Mouse (Mus musculus): ENCODE results near the gene Nub1. TPM values are rescaled to one million over a fixed set of nuclear protein-coding genes. Genes with fewer than 3 reads are reported as not detected.
"Not testable (repeated sequence)": the region's sequence is repeated elsewhere in the genome, so short reads cannot be mapped to it uniquely, and the experiment has no call there.

Gene Nub1
- polyA plus RNA-seq, 1 experiment from 2014 or later = 45.6 TPM

- H3K4me3 ChIP-seq (replicated peaks) = no peak overlapping the region
- H3K9me3 ChIP-seq (replicated peaks) = no peaks in the 10 kb centered on the region
- no peak overlapping the region for H3K4me2 ChIP-seq
- no peak for ATAC-seq (ENCODE audit: low FRiP score)
- no peaks in the 10 kb centered on the region for H3K36me3 ChIP-seq
- peaks cover 3% of the 10 kb centered on the region for H3K4me1 ChIP-seq
- WGBS = 21% methylated on average over 2 of the region's 2 CpGs
- H3K9ac ChIP-seq (replicated peaks) = no peak overlapping the region
- H3K27ac ChIP-seq (replicated peaks) = no peak overlapping the region
- peaks cover 6% of the 10 kb centered on the region; the same call in 1 of the 2 replicates for H3K27me3 ChIP-seq (replicated peaks)
Observed at GRCm38 (mm10) chr5:24657113-24657512, 28.2 kb upstream of the Nub1 start.

DNA sequence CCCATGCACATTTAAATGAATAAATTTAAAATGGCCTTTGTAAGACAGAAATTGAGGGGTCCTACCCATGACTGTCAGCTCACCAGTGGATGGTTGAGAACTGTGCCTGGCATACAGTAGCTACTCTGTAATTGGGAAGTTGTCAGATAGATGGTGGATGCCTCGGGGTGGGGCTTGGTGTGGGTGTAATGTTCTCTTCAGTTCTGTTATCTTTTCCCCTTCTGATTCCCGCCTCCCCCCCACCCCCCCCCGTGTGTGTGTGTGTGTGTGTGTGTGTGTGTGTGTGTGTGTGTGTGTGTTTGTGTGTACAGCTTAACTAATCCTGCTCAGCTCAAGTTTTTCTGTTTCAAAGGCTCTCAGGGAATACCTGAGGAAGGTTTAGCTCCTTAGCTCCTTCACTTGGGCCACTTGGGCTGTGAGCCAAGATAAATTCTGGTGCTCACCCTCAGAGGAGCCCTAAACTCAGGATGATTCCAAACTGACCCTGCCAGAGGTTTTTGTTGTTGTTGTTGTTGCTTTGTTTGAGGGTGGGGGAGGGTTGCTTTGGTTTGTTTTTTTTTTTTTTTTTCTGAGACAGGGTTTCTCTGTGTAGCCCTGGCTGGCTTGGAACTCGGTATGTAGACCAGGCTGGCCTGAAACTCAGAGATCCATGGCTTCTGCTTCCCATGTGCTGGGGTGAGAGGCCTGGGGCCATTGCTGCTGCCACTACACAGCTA lies 25.5 kb upstream of the Nub1 start:
- H3K4me1 ChIP-seq = no peaks in the 10 kb centered on the region
- H3K27ac ChIP-seq (replicated peaks) = no peak overlapping the region
- no peak overlapping the region for H3K4me2 ChIP-seq
- H3K27me3 ChIP-seq (replicated peaks) = no peaks in the 10 kb centered on the region
- WGBS = 82% methylated on average over 4 of the region's 4 CpGs
- H3K9me3 ChIP-seq (replicated peaks) = no peaks in the 10 kb centered on the region
- H3K9ac ChIP-seq (replicated peaks) = no peak overlapping the region
- no peak overlapping the region for H3K4me3 ChIP-seq (replicated peaks)
- no peaks in the 10 kb centered on the region for H3K36me3 ChIP-seq
- no peak for ATAC-seq (ENCODE audit: low FRiP score)

GRCm38 (mm10) chr5:24661457-24661856 lies 23.9 kb upstream of the Nub1 start:
- Histone ChIP-seq H3K27ac (replicated peaks) (no peak overlapping the region), H3K36me3 (no peaks in the 10 kb centered on the region), H3K4me1 (no peaks in the 10 kb centered on the region), H3K4me2 (no peak overlapping the region), H3K9ac (replicated peaks) (no peak overlapping the region), H3K4me3 (replicated peaks) (no peak overlapping the region), H3K27me3 (replicated peaks) (no peaks in the 10 kb centered on the region), H3K9me3 (replicated peaks) (no peaks in the 10 kb centered on the region)
- WGBS = 86% methylated on average over 6 of the region's 6 CpGs
- no peak for ATAC-seq (ENCODE audit: low FRiP score)

DNA sequence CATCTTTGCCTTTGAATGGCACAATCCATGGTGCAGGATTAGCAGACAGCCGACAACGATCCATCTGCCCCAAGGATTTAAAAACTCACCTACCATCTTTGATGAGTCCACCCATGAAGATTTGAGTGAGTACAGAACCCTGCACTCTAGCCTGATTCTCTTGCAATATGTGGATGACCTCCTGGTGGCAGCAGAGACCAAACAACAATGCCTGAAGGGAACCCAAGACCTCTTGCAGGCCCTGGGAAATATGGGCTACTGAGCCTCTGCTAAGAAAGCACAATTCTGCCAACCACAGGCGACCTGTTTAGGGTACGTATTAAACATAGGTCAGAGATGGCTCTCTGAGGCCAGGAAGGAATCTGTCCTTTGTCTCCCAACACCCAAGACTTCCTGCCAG lies 11.1 kb upstream of the Nub1 start:
- Histone ChIP-seq H3K4me2 (no peak overlapping the region), H3K27ac (replicated peaks) (no peak overlapping the region), H3K36me3 (no peaks in the 10 kb centered on the region), H3K4me1 (no peaks in the 10 kb centered on the region), H3K27me3 (replicated peaks) (no peaks in the 10 kb centered on the region), H3K9me3 (replicated peaks) (no peaks in the 10 kb centered on the region), H3K9ac (replicated peaks) (no peak overlapping the region), H3K4me3 (replicated peaks) (no peak overlapping the region)
- peak; percentile 72 for ATAC-seq (ENCODE audit: low FRiP score)
- 37% methylated on average over 4 of the region's 4 CpGs for WGBS

GRCm38 (mm10) chr5:24681436-24681835 lies 3.9 kb upstream of the Nub1 start:
- WGBS = 48% methylated on average over 1 of the region's 1 CpGs

DNA sequence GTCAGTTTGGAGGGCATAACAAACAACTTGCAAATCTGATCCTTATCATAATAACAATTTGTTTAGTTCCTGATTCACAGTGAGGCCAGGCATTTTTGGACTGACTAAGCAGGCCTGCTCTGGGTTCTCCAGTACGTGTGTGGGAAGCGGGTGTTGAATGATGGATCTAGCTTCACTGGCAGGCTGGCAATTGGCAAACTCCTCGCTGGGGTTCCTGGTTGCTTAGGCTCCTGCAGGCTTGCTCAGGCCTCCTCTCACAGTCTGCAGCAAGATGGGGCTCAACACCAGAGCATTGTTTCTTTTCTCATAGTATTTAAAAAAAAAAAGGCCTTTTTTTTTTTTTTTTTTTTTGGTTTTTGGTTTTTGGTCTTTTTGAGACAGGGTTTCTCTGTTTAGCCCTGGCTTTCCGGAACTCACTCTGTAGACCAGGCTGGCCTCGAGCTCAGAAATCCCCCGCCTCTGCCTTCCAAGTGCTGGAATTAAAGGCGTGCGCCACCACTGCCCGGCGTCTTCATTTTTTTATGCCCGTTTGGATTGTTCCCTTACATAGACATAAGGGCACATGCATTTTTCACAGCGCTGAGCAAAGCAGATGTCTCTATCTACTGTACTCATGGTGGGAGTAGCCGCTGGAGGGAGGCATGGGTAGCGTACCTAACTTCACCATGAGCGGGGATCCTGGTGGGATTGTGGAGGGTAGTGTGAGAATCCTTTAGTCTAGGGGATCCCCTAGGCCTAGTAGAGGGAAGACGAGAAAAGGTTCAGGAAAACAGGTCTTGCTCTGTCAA lies 560 bp upstream of the Nub1 start:
- peak; percentile 45 for ATAC-seq (ENCODE audit: low FRiP score)
- 26% methylated on average over 16 of the region's 16 CpGs for WGBS

More at GRCm38 (mm10) chr5:24681436-24681835, 3.9 kb upstream of the Nub1 start:
- Histone ChIP-seq H3K27ac (replicated peaks) (no peak overlapping the region), H3K4me1 (peaks cover 9% of the 10 kb centered on the region), H3K36me3 (no peaks in the 10 kb centered on the region), H3K4me3 (replicated peaks) (no peak overlapping the region), H3K9ac (replicated peaks) (no peak overlapping the region), H3K9me3 (replicated peaks) (no peaks in the 10 kb centered on the region), H3K27me3 (replicated peaks) (no peaks in the 10 kb centered on the region), H3K4me2 (no peak overlapping the region)
- no peak for ATAC-seq (ENCODE audit: low FRiP score)

DNA sequence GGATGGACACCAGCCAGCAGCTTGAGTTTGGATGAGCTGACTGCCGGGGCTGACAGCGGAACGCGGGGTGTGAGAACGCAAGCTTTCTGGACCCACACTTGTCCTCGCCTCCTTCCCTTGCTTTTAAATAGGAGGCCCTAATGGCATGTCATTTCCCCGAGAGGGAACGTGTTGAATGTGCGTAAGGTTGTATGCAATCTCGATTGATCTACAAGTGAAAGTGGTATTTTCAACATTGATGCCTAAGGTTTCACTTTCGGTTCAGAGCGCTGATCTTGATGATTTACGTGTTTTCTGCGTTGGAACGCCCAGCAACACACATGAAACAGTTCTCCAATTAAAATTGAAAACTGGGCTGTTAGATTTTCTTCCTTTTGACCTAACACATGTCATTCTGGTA lies 844 bp downstream of the Nub1 start:
- Histone ChIP-seq H3K27ac (replicated peaks) (peak overlapping the region; percentile 94), H3K4me1 (peaks cover 23% of the 10 kb centered on the region), H3K27me3 (replicated peaks) (no peaks in the 10 kb centered on the region), H3K4me3 (replicated peaks) (peak overlapping the region; percentile 88), H3K4me2 (peak overlapping the region; percentile 69), H3K9me3 (replicated peaks) (no peaks in the 10 kb centered on the region), H3K9ac (replicated peaks) (peak overlapping the region; percentile 76), H3K36me3 (peaks cover 18% of the 10 kb centered on the region)
- whole genome bisulfite sequencing = under 1% methylated on average over 15 of the region's 15 CpGs
- ATAC-seq (ENCODE audit: low FRiP score) = peak; percentile 12

More for the DNA sequence above, 560 bp upstream of the Nub1 start:
- Histone ChIP-seq H3K36me3 (peaks cover 6% of the 10 kb centered on the region; the same call in 1 of the 2 replicates), H3K9ac (replicated peaks) (peak overlapping the region; percentile 51), H3K4me1 (peaks cover 23% of the 10 kb centered on the region), H3K4me3 (replicated peaks) (peak overlapping the region; percentile 88), H3K4me2 (peak overlapping the region; percentile 69), H3K27ac (replicated peaks) (peak overlapping the region; percentile 94), H3K9me3 (replicated peaks) (no peaks in the 10 kb centered on the region), H3K27me3 (replicated peaks) (no peaks in the 10 kb centered on the region)

DNA sequence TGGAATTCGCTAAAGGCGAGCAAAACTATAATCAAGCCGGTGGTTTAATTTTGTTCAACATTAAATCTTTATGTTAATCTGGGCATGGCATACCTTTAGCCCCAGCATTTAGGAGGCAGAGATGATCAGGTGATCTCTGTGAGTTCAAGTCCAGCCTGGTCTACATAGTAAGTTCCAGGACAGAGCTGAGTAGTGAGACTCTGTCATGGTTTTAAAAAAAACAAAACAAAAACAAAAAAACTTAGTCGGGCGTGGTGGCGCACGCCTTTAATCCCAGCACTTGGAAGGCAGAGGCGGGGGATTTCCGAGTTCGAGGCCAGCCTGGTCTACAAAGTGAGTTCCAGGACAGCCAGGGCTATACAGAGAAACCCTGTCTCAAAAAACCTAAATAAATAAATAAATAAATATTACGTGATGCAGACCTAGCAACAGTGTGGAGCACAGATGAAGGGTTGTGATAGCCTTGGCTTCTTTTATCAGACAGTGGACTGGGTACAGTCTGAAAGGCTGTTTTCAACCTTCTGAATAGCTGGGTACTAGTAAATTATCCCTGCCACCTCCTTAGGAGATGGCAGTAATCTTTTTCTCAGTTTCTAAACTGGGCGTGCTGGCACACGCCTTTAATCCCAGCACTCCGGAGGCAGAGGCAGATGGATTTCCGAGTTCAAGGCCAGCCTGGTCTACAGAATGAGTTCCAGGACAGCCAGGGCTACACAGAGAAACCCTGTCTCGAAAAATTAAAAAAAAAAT lies 1.5 kb downstream of the Nub1 start:
- Histone ChIP-seq H3K36me3 (peaks cover 25% of the 10 kb centered on the region), H3K4me2 (peak overlapping the region; percentile 69), H3K9ac (replicated peaks) (peak overlapping the region; percentile 76; the same call in 1 of the 2 replicates), H3K4me1 (peaks cover 23% of the 10 kb centered on the region), H3K4me3 (replicated peaks) (peak overlapping the region; percentile 88)
- H3K27me3 ChIP-seq (replicated peaks); ATAC-seq (ENCODE audit: low FRiP score); H3K9me3 ChIP-seq (replicated peaks); H3K27ac ChIP-seq (replicated peaks): not testable (repeated sequence)
- WGBS = 78% methylated on average over 16 of the region's 16 CpGs

GRCm38 (mm10) chr5:24687696-24688095 lies 2.4 kb downstream of the Nub1 start:
- H3K4me1 ChIP-seq = peaks cover 23% of the 10 kb centered on the region
- no peak overlapping the region for H3K9ac ChIP-seq (replicated peaks)
- no peak overlapping the region for H3K4me3 ChIP-seq (replicated peaks)
- no peak overlapping the region for H3K4me2 ChIP-seq
- no peaks in the 10 kb centered on the region for H3K27me3 ChIP-seq (replicated peaks)
- WGBS = 87% methylated on average over 1 of the region's 1 CpGs
- H3K36me3 ChIP-seq = peaks cover 34% of the 10 kb centered on the region
- H3K9me3 ChIP-seq (replicated peaks) = no peaks in the 10 kb centered on the region
- ATAC-seq (ENCODE audit: low FRiP score) = no peak
- H3K27ac ChIP-seq (replicated peaks) = no peak overlapping the region

DNA sequence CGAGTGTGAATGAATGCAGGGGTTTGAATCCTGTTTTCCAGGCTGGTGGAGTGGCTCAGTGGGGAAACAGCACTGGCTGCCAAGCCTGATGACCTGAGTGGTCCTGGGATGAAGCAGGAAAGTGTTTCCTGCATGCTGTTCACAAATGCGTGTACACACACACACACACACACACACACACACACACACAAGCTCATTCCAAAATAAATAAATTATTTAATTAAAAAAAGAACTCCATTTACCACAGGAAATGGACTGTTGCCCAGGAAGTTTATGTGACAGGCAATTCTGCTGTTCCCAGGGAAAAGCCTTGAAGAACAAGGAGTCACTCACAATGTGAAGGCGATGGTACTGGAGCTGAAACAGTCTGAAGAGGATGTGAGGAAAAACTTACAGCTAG lies 11.4 kb downstream of the Nub1 start:
- Histone ChIP-seq H3K4me1 (no peaks in the 10 kb centered on the region), H3K9me3 (replicated peaks) (no peaks in the 10 kb centered on the region), H3K9ac (replicated peaks) (no peak overlapping the region), H3K27me3 (replicated peaks) (no peaks in the 10 kb centered on the region), H3K4me3 (replicated peaks) (no peak overlapping the region), H3K36me3 (peaks cover 96% of the 10 kb centered on the region), H3K4me2 (no peak overlapping the region), H3K27ac (replicated peaks) (no peak overlapping the region)
- 86% methylated on average over 3 of the region's 3 CpGs for WGBS
- ATAC-seq (ENCODE audit: low FRiP score) = no peak

DNA sequence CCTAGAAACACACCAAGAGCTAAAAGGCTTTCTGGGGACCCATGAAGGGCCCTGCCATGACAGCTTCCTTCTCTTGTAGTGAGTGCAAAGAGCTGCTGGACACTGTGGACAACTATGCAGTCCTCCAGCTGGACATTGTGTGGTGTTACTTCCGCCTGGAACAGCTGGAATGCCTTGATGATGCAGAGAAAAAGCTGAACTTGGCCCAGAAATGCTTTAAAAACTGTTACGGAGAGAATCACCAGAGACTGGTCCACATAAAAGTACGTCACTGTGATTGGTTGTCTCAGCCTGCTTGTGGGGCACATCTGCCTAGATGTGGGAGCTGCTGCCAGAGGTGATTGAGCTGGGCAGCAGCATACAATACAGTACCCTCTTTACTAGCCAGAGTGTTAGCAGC lies 15.9 kb downstream of the Nub1 start:
- H3K27ac ChIP-seq (replicated peaks) = no peak overlapping the region
- H3K4me2 ChIP-seq = no peak overlapping the region
- no peaks in the 10 kb centered on the region for H3K4me1 ChIP-seq
- 86% methylated on average over 3 of the region's 3 CpGs for WGBS
- no peak for ATAC-seq (ENCODE audit: low FRiP score)
- no peaks in the 10 kb centered on the region for H3K9me3 ChIP-seq (replicated peaks)
- peaks cover 96% of the 10 kb centered on the region for H3K36me3 ChIP-seq
- H3K4me3 ChIP-seq (replicated peaks) = no peak overlapping the region
- no peak overlapping the region for H3K9ac ChIP-seq (replicated peaks)
- no peaks in the 10 kb centered on the region for H3K27me3 ChIP-seq (replicated peaks)
